Mouse (Mus musculus) MEL (cell line): ENCODE results near the gene Syk. TPM values are rescaled to one million over a fixed set of nuclear protein-coding genes. Genes with fewer than 3 reads are reported as not detected.
A peak's percentile ranks its signal among the peaks of the same experiment; 100 is the strongest.

Source experiments
- DNase-seq: peaks from one replicate; pipeline ENCODE4 v3.0.0; 2011; ENCODE audit warnings: low read depth, low spot score
- H3K27ac ChIP-seq: 2 replicates; pipeline ENCODE4 v1.5.1; 2012; ENCODE audit warnings: low read depth, mild to moderate bottlenecking, control low read depth, low read length, moderate library complexity; ENCODE audit not compliant: control insufficient read depth
- H3K27me3 ChIP-seq, 2 experiments: fragments of 150-350 bp in 1 of 2; sonication (generic) in 1 of 2; 2 replicates each; pipeline ENCODE4 v1.6.1; 2012; ENCODE audit warnings: low read length in 2 of 2, mild to moderate bottlenecking in 2 of 2, improper control_type of control experiment in 1 of 2, moderate library complexity in 1 of 2; ENCODE audit not compliant: insufficient read depth in 2 of 2, control insufficient read depth in 1 of 2
- H3K36me3 ChIP-seq, 2 experiments: 2 replicates each; pipeline ENCODE4 v1.6.1; 2012 to 2014; ENCODE audit warnings: low read length in 2 of 2, improper control_type of control experiment in 1 of 2, inconsistent platforms in 1 of 2, mild to moderate bottlenecking in 1 of 2; ENCODE audit not compliant: insufficient read depth in 2 of 2, control insufficient read depth in 1 of 2
- H3K4me1 ChIP-seq, 2 experiments: fragments of 150-350 bp in 1 of 2; sonication (generic) in 1 of 2; 2 replicates each; pipeline ENCODE4 v1.6.1; 2012; ENCODE audit warnings: low read length in 2 of 2, improper control_type of control experiment in 1 of 2, mild to moderate bottlenecking in 1 of 2; ENCODE audit not compliant: insufficient read depth in 2 of 2, control insufficient read depth in 1 of 2
- H3K4me3 ChIP-seq, 2 experiments: fragments of 150-350 bp in 1 of 2; sonication (generic) in 1 of 2; 2 replicates each; pipeline ENCODE4 v1.5.1; 2012; ENCODE audit warnings: low read depth in 2 of 2, low read length in 2 of 2, mild to moderate bottlenecking in 2 of 2, moderate library complexity in 2 of 2, control low read depth in 1 of 2, improper control_type of control experiment in 1 of 2; ENCODE audit not compliant: control insufficient read depth in 1 of 2, insufficient read depth in 1 of 2
- H3K79me2 ChIP-seq: 2 replicates; pipeline ENCODE4 v1.6.1; 2012; ENCODE audit warnings: mild to moderate bottlenecking, low read length, moderate library complexity; ENCODE audit not compliant: control insufficient read depth, poor library complexity, insufficient read depth
- H3K9ac ChIP-seq: 2 replicates; pipeline ENCODE4 v1.6.1; 2012; ENCODE audit warnings: low read depth, mild to moderate bottlenecking, control low read depth, low read length, moderate library complexity; ENCODE audit not compliant: control insufficient read depth, poor library complexity, severe bottlenecking
- H3K9me3 ChIP-seq: fragments of 150-350 bp; sonication (generic); replicated peaks from 2 replicates; pipeline ENCODE4 v1.6.1; 2012; ENCODE audit warnings: mild to moderate bottlenecking, low read length, improper control_type of control experiment, moderate library complexity; ENCODE audit not compliant: insufficient read depth
- BHLHE40 ChIP-seq: IDR thresholded peaks from 2 replicates; pipeline ENCODE4 v1.6.1; 2012; ENCODE audit warnings: low read depth, mild to moderate bottlenecking, inconsistent platforms, low read length, improper control_type of control experiment, borderline replicate concordance
- CTCF ChIP-seq, 3 experiments: IDR thresholded peaks in 2 of 3; conservative IDR thresholded peaks in 1 of 3; 2 replicates each; pipeline ENCODE4 v1.5.1; 2011 to 2012; ENCODE audit warnings: low read length in 3 of 3, low read depth in 2 of 3, mild to moderate bottlenecking in 2 of 3, improper control_type of control experiment in 1 of 3, inconsistent platforms in 1 of 3, mixed read lengths in 1 of 3, moderate library complexity in 1 of 3; ENCODE audit not compliant: control insufficient read depth in 1 of 3, insufficient read depth in 1 of 3, poor library complexity in 1 of 3, severe bottlenecking in 1 of 3
- EP300 ChIP-seq, 2 experiments: IDR thresholded peaks; 2 replicates each; pipeline ENCODE4 v1.6.1; 2011; ENCODE audit warnings: improper control_type of control experiment in 2 of 2, low read length in 2 of 2, low read depth in 1 of 2, mild to moderate bottlenecking in 1 of 2
- GATA1 ChIP-seq: IDR thresholded peaks from 2 replicates; pipeline ENCODE4 v1.6.1; 2011; ENCODE audit warnings: low read depth, low read length, improper control_type of control experiment
- MYB ChIP-seq: IDR thresholded peaks from 2 replicates; pipeline ENCODE4 v1.6.1; 2011; ENCODE audit warnings: mild to moderate bottlenecking, low read depth, low read length, improper control_type of control experiment
- MYC ChIP-seq: IDR thresholded peaks from 2 replicates; pipeline ENCODE4 v1.6.1; 2011; ENCODE audit warnings: low read depth, mild to moderate bottlenecking, low read length, improper control_type of control experiment, moderate library complexity
- NELFE ChIP-seq: IDR thresholded peaks from 2 replicates; pipeline ENCODE4 v1.6.1; 2011; ENCODE audit warnings: low read depth, low read length, improper control_type of control experiment
- NRF1 ChIP-seq: IDR thresholded peaks from 2 replicates; pipeline ENCODE4 v1.6.1; 2014; ENCODE audit warnings: low read depth, mild to moderate bottlenecking, inconsistent platforms, low read length, improper control_type of control experiment, moderate library complexity; ENCODE audit not compliant: poor library complexity, insufficient read depth, severe bottlenecking
- POLR2AphosphoS2 ChIP-seq: IDR thresholded peaks from 2 replicates; pipeline ENCODE4 v1.6.1; 2011; ENCODE audit warnings: low read length, improper control_type of control experiment
- POLR2AphosphoS5 ChIP-seq: IDR thresholded peaks from 2 replicates; pipeline ENCODE4 v1.6.1; 2012; ENCODE audit warnings: low read depth, borderline replicate concordance, mild to moderate bottlenecking, inconsistent platforms, low read length, moderate library complexity, mixed read lengths
- RAD21 ChIP-seq: IDR thresholded peaks from 2 replicates; pipeline ENCODE4 v1.6.1; 2011; ENCODE audit warnings: mild to moderate bottlenecking, low read depth, low read length, improper control_type of control experiment
- RCOR1 ChIP-seq: IDR thresholded peaks from 2 replicates; pipeline ENCODE4 v1.6.1; 2012; ENCODE audit warnings: low read depth, mild to moderate bottlenecking, inconsistent platforms, low read length, improper control_type of control experiment
- SIN3A ChIP-seq: IDR thresholded peaks from 2 replicates; pipeline ENCODE4 v1.6.1; 2012; ENCODE audit warnings: low read length, improper control_type of control experiment, inconsistent platforms
- SMC3 ChIP-seq: IDR thresholded peaks from 2 replicates; pipeline ENCODE4 v1.6.1; 2011; ENCODE audit warnings: low read depth, low read length, improper control_type of control experiment
- USF1 ChIP-seq: IDR thresholded peaks from 2 replicates; pipeline ENCODE4 v1.6.1; 2014; ENCODE audit warnings: low read depth, mild to moderate bottlenecking, inconsistent platforms, low read length, improper control_type of control experiment, moderate library complexity
- USF2 ChIP-seq, 2 experiments: IDR thresholded peaks; 2 replicates each; pipeline ENCODE4 v1.6.1; 2011 to 2012; ENCODE audit warnings: improper control_type of control experiment in 2 of 2, low read length in 2 of 2, borderline replicate concordance in 1 of 2, inconsistent platforms in 1 of 2, low read depth in 1 of 2, mild to moderate bottlenecking in 1 of 2; ENCODE audit not compliant: insufficient read depth in 1 of 2
- ZC3H11A ChIP-seq: IDR thresholded peaks from 2 replicates; pipeline ENCODE4 v1.6.1; 2012; ENCODE audit warnings: low read depth, mild to moderate bottlenecking, inconsistent platforms, low read length, improper control_type of control experiment
- ZMIZ1 ChIP-seq: IDR thresholded peaks from 2 replicates; pipeline ENCODE4 v1.6.1; 2012; ENCODE audit warnings: low read depth, mild to moderate bottlenecking, inconsistent platforms, low read length, improper control_type of control experiment, moderate library complexity
- ZNF384 ChIP-seq: IDR thresholded peaks from 2 replicates; pipeline ENCODE4 v1.6.1; 2012; ENCODE audit warnings: low read depth, mild to moderate bottlenecking, inconsistent platforms, low read length, improper control_type of control experiment
- polyA plus RNA-seq, 2 experiments: library from polyadenylated mRNA; stranded (reverse) in 1 of 2; unstranded in 1 of 2; fragments of >175 nt in 1 of 2; fragments of >200 nt in 1 of 2; gene quantifications; 2 replicates each; pipeline versions ENCODE4 v1.2.1 to v1.2.4; 2012; ENCODE audit warnings: low replicate concordance in 2 of 2, low read depth in 1 of 2; ENCODE audit not compliant: insufficient read length in 2 of 2, insufficient read depth in 1 of 2, missing spikeins in 1 of 2
- total RNA-seq: library from RNA; depleted of rRNA; stranded (reverse); fragments of 300-350 nt; gene quantifications from 2 replicates; pipeline ENCODE4 v1.2.3, GENCODE M21; 2012

The Syk gene
- total and polyA plus RNA-seq, 3 experiments = 14.4 to 23.8 TPM; not detected in 1

DNA sequence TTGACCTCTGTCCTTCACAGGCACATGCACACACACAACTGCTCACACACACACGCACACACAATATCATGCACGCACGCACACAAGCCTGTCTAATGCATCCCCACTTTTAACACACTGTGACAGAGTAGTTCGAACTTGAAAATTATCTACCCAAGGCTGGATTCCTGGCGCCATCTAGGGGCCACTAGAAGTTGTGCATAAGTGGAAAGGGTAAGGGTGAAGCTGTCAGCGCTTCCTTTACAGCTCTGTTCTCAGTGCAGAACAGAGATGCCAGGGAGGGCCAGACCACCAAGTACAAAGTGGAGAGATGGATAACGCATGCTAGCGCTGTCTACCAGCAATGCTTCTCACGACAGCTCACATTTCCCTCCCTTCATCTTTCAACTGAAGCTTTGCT is 45.6 kb downstream of the Syk start:
- Histone ChIP-seq H3K9me3 (no peaks in the 10 kb centered on the region), H3K4me3 (no peak overlapping the region), H3K79me2 (no peaks in the 10 kb centered on the region), H3K27ac (no peak overlapping the region), H3K27me3 (no peaks in the 10 kb centered on the region), H3K9ac (no peak overlapping the region), H3K36me3 (no peaks in the 10 kb centered on the region)
- DNase-seq = peak; percentile 69
- TF ChIP-seq NRF1 = no peak
- peak; percentile 85 for TF ChIP-seq RAD21
- TF ChIP-seq SMC3 = peak; percentile 77
- no peak for TF ChIP-seq EP300 (IDR thresholded peaks at IDR 0.05; ENCODE audit: low read depth in 1 of 2, low read length in 2 of 2)
- TF ChIP-seq USF2 (IDR thresholded peaks at IDR 0.05; ENCODE audit: borderline replicate concordance in 1 of 2, insufficient read depth in 1 of 2, low read depth in 1 of 2, low read length in 2 of 2) = no peak
- no peak for TF ChIP-seq MYC
- peak; percentile 62 for TF ChIP-seq ZC3H11A
- peak; percentile 70 to 87 (median 74) for TF ChIP-seq CTCF (IDR thresholded peaks at IDR 0.05 in 2 of 3, conservative IDR thresholded peaks at IDR 0.05 in 1 of 3; ENCODE audit: control insufficient read depth in 1 of 3, insufficient read depth in 1 of 3, low read depth in 2 of 3, low read length in 3 of 3, poor library complexity in 1 of 3, severe bottlenecking in 1 of 3)
- no peak for TF ChIP-seq NELFE
- no peak for TF ChIP-seq GATA1
- TF ChIP-seq, all 39 proteins: peak for 4
- H3K4me1 ChIP-seq = no peaks in the 10 kb centered on the region

DNA sequence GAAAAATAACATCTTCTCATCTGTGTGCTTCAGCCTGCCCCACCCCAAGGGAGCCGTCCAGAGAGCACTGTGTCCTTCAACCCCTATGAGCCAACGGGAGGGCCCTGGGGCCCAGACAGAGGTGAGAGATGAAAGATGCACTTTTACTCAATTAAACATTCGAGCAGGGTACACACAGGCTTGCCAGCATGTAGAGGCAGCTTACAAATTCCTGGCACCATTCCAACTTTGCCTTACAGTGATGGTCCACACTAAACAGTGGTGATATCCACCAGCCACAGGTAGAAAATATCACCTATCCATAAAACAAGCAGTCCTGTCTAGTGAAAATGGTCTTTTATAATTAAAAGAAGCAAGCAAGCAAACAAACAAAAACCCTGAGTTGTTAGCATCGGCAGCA is 48.7 kb downstream of the Syk start:
- Histone ChIP-seq H3K36me3 (no peaks in the 10 kb centered on the region; a peak in 1 of 4 replicates), H3K27ac (no peak overlapping the region), H3K9me3 (no peaks in the 10 kb centered on the region), H3K27me3 (no peaks in the 10 kb centered on the region), H3K4me3 (no peak overlapping the region), H3K4me1 (no peaks in the 10 kb centered on the region), H3K9ac (no peak overlapping the region), H3K79me2 (no peaks in the 10 kb centered on the region)
- DNase-seq = no peak
- no peak for TF ChIP-seq POLR2AphosphoS2
- TF ChIP-seq MYB = no peak
- no peak for TF ChIP-seq SIN3A
- no peak for TF ChIP-seq POLR2AphosphoS5
- no peak for TF ChIP-seq USF1
- TF ChIP-seq BHLHE40 = no peak
- TF ChIP-seq GATA1 = no peak
- no peak for TF ChIP-seq RCOR1
- no peak for TF ChIP-seq ZNF384
- no peak for TF ChIP-seq NELFE
- no peak for TF ChIP-seq ZMIZ1
